Mouse (Mus musculus) T-helper 2 cell (primary cell): ENCODE results near the gene Iqcj.
"Not testable (repeated sequence)": the region's sequence is repeated elsewhere in the genome, so short reads cannot be mapped to it uniquely, and the experiment has no call there.

ENCODE experiments used
- in situ Hi-C: fragments of 300-600 bp; cut with MboI, MseI; formaldehyde crosslinking; loops from one replicate; pipeline ENCODE4 v1.15.1; 2025; ENCODE audit warnings: high pct_unique_total_duplicates

Gene Iqcj

GRCm38 (mm10) chr3:68071395-68072386, 179.7 kb downstream of the Iqcj start:
- in situ Hi-C loops: loop anchor here (25.0 kb wide), 1 partner anchor 466 kb away; no protein-coding TSS in a partner anchor

- in situ Hi-C loops: no loop called here
These were observed 185.4 kb downstream of the Iqcj start for GRCm38 (mm10) chr3:68077406-68077805.

- in situ Hi-C loops: no loop called here
These were observed 193.0 kb downstream of the Iqcj start for GRCm38 (mm10) chr3:68085024-68085423.

- in situ Hi-C loops: no loop called here
These were observed 200.1 kb downstream of the Iqcj start for GRCm38 (mm10) chr3:68092108-68092507.

GRCm38 (mm10) chr3:68096724-68097431, 204.9 kb downstream of the Iqcj start:
- in situ Hi-C loops: no loop called here

- in situ Hi-C loops: not testable (repeated sequence)
These were observed 207.5 kb downstream of the Iqcj start for GRCm38 (mm10) chr3:68099561-68099960.

GRCm38 (mm10) chr3:68101343-68101742, 209.3 kb downstream of the Iqcj start:
- in situ Hi-C loops: no loop called here

GRCm38 (mm10) chr3:68105081-68105685, 213.2 kb downstream of the Iqcj start:
- in situ Hi-C loops: no loop called here
